Mouse (Mus musculus) CD4-positive helper T cell, adult 2 months (primary cell): ENCODE data around the gene E030025P04Rik.

Source experiments
- DNase-seq: peaks from one replicate; pipeline ENCODE4 v3.0.0-alpha.2; 2012; ENCODE audit warnings: low read depth, missing footprints, low spot score

Gene E030025P04Rik

DNA sequence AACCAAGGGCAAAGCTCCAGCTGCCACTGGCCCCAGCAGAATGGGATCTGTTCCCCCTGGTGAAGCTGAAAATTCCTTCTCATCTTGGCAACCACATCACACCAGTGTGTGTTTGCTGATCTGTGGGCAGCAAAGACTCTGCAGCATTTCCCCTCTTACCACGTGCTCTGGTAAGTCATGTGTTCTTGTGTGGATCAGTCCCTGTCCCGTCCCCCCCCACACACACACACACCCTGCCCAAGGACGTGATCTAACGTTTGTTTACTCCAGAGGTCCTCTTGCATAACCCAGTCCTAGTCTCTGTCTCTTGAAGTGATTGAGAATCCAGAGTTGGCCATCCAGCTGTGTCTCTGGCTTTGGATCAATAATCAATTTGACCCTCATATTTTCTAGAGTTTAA is at the start of gene E030025P04Rik:
Gene E030025P04Rik (minus strand): TSS at position 134 of the 400 bp plus-strand sequence.
- DNase-seq: no peak

- DNase-seq: peak; percentile 58
Measured at GRCm38 (mm10) chr11:109192673-109193557, 48.7 kb upstream of the E030025P04Rik start.

DNA sequence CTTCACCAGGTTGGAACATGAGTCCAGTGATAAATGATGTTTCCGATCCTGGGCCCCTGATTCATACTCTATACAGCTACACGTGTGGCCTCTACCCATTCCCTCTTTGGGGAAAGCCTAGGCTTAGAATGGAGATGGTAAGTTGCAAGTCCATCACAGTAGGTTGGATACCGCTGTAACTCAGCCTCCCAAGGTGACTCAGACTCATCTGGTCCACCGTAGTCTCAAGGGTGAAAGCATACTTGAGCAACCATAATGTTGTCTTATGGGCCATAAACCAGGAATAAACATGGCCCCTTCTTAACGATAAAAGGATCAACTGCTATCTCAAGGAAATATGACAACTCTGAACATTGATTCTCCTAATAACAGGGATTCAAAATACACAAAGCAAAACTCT is 44.1 kb upstream of the E030025P04Rik start:
- DNase-seq: no peak

GRCm38 (mm10) chr11:109187631-109188184 is 43.5 kb upstream of the E030025P04Rik start:
- no peak for DNase-seq

GRCm38 (mm10) chr11:109181118-109181517 is 36.9 kb upstream of the E030025P04Rik start:
- DNase-seq: no peak

GRCm38 (mm10) chr11:109180290-109180689 is 36.1 kb upstream of the E030025P04Rik start:
- DNase-seq: no peak

- no peak for DNase-seq
Measured at GRCm38 (mm10) chr11:109178788-109179518, 34.8 kb upstream of the E030025P04Rik start.

- DNase-seq: no peak
Measured at GRCm38 (mm10) chr11:109175376-109175969, 31.3 kb upstream of the E030025P04Rik start.

GRCm38 (mm10) chr11:109172224-109172623 is 28.1 kb upstream of the E030025P04Rik start:
- DNase-seq: no peak

GRCm38 (mm10) chr11:109170771-109171170 is 26.6 kb upstream of the E030025P04Rik start:
- DNase-seq: no peak

DNA sequence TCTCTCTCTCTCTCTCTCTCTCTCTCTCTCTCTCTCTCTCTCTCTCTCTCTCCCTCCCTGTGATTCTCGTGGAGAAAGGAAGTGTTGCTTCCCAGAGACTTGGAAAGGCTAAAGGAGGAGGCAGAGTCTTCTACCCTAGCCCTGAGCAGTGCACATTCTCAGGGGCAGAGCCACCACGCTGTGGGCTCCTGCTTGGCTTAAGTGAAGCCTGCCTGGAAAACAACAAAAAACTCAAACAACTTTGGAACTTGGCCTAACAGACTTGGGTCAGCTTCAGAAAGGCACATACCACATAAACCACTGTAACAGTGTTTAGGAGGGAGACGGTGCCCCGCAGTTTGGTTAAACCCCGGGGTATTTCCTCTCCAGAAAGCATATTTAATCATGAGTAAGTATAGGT is 13.5 kb upstream of the E030025P04Rik start:
- no peak for DNase-seq

DNA sequence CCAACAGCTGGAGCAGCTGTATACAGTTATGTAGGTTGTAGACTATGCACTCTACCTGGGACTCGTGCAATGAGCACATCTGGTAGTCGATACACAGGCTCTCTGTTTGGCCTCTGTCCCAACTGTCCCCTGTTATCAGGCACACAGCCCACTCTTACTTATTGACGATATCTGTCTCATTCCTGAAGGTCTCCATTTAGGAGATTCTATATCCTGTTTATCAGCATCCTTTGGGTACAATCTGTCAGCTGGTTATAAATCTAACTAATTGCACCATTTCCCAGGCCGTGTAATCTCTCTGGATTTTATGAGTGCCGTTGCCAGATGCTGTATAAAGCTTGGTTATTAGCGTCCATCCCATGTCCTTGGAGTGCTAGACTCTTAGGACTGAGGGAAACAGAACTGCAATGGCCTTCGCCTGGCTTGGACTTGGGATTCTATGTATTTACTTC is 747 bp upstream of the E030025P04Rik start:
- DNase-seq: no peak

DNA sequence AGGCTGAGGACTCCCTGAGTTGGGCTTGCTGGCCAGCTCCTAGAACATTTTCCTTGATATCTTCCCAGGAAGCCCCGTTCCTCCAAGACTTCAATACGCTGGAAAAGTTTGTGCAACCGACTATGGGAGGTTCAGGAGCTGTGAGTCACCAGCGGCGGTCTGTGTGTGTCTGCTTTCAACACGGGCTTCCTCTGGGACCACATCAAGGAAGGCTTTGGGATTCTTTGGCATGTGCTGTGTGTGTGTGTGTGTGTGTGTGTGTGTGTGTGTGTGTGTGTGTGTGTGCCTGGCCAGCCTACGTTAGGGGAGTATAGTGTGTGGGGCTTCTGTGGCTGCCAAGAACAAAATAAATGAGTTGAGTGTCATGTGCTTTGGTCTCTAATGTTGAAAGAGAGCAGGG is 17.7 kb downstream of the E030025P04Rik start:
- DNase-seq: no peak

DNA sequence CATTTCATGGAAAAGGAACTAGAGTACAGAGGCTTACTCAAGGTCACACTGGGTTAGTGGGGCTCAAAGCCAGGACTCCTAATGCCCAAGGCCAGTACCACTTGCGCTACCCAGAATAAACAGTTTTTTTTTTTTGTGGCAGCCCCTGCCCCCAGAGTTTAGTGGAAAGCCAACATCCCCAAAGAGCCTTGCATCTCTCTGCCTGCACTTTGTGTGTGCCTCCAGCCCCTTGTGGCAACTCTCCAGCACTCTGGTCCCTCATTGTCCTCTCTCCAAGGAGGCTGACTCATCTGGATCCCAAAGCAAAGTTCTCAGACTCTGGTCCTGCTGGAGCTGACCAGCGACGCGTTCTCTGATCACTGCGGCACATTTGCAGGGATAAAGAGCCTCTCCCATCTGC is 18.7 kb downstream of the E030025P04Rik start:
- DNase-seq: no peak

DNA sequence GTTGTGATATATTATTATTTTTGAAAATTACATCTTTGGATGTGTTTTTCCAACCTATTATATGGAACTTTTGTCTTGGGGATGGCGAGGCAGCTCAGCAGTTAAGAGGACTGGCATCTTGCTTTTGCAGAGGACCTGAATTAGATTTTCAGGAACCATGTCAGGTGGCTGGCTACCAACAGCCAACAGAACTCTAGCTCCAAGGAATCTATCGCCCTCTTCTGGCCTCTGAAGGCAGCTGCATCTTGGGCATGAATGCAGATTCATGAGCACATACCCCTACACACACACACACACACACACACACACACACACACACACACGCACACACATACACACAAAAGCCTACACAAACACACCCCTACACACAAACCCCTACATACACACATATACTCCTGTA is 19.9 kb downstream of the E030025P04Rik start:
- DNase-seq: no peak

- no peak for DNase-seq
Measured at GRCm38 (mm10) chr11:109109826-109110346, 34.3 kb downstream of the E030025P04Rik start.

DNA sequence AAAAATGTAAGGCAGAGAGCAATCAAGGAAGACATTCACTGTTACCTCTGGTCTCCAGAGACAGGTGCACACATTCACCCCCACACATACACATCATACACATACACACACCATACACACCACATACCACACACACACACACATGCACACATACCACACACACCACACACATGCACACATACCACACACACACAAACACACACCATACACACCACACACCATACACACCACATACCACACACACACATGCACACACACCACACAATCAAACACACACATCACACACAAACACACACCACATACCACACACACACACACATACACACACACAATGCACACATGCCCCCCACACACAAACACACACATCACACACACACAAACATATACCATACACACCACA is 35.1 kb downstream of the E030025P04Rik start:
- no peak for DNase-seq

DNA sequence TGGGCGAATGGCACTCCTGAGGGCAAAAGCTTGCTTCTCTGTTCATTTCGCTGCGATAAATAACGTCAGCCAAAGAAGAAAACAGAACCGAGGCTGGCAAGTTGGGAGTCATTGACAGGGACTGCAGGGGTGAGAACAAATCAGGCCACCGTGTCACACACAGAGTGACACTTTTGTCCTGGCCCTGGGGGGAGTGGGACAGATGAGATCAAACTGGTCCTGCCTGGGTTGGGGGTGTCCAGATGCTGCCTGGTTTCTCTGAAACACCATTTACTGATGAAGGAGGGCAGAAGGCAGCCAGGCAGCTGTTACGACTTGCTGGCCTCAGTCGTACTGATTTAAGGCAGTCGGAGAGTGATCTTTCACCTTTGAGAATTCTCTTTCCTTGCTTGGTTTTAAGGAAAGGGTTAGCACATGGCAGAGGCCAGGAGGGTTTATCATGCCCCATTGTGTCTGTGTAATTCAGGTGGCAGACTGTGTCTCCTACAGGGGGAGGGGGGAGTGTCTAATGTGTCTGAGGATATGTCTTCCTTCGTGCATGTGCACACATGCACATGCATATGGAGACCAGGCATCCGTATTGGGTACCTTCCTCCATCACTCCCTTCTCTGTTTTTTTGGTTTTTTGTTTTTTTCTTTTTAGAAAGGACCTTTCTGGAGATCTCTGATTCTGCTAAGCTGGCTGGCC is 36.5 kb downstream of the E030025P04Rik start:
- no peak for DNase-seq

DNA sequence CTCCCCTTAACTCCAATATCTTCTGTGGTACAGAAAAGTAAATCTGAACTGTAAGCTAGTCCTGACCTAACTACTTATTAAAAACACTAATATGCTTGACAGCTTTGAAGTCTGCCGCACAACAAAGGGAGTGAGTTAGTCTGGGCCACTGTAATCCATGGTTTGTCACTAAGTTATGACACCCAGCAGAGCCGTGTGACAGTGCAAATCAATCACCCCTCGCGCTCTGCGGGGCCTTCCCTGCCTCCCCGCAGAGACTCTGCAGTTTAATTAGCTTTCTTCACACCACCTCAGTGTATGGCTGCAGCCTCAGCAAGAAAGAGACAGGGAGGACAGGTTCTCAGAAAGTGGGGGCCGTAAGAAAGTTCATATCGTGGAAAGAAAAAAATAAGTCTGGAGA is 37.4 kb downstream of the E030025P04Rik start:
- DNase-seq: no peak

DNA sequence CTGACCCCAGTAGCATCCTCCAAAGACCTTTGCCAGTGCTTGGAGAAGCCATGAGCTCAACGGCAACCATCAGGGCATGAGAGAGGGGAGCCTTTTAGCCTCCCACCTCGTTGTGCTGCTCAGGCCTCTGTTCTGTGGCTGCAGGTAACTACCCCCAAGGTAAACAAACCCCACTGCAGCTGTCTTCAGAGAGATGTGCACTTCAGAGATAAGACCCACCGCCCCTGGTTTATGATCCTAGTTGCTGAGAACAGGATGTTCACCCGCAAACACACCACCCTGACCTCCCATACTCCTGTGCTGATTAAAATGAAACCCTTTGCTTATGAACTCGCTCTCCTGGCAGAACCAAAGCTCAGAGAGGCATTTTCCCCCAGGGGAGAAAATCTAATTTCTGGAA is 38.0 kb downstream of the E030025P04Rik start:
- no peak for DNase-seq

GRCm38 (mm10) chr11:109103386-109103785 is 40.8 kb downstream of the E030025P04Rik start:
- no peak for DNase-seq
